Mouse (Mus musculus): ENCODE measurements around the gene Krt222. TPM values are rescaled to one million over a fixed set of nuclear protein-coding genes. Genes with fewer than 3 reads are reported as not detected.

Gene Krt222
- total RNA-seq, 1 experiment from 2014 or later, result 4.9 TPM

GRCm38 (mm10) chr11:99187348-99187747, 56.5 kb downstream of the Krt222 start:
- ATAC-seq (ENCODE audit: extremely low read depth, insufficient number of reproducible peaks, low FRiP score, poor library complexity, severe bottlenecking), result no peak

GRCm38 (mm10) chr11:99186836-99187235, 57.0 kb downstream of the Krt222 start:
- ATAC-seq (ENCODE audit: extremely low read depth, insufficient number of reproducible peaks, low FRiP score, poor library complexity, severe bottlenecking), result peak; percentile 85

Other genes with a start within 250 kb of the Krt222 start
- 2.9 and 5.2 TPM in 2 replicates for gene Top2a, start 219.9 kb downstream of the Krt222 start, total RNA-seq (2017)
- gene Igfbp4, start 202.8 kb downstream of the Krt222 start, total RNA-seq (2017), result 11.4 and 18.8 TPM in 2 replicates
- 0.12 and 0.35 TPM in 2 replicates for gene Tns4, start 154.8 kb downstream of the Krt222 start, total RNA-seq (2017)
- gene Ccr7, start 89.0 kb downstream of the Krt222 start, total RNA-seq (2017), result 172 and 173 TPM in 2 replicates
- gene Smarce1, start 13.1 kb downstream of the Krt222 start, total RNA-seq (2017), result 225 and 242 TPM in 2 replicates
- gene Krt24, start 41.2 kb upstream of the Krt222 start, total RNA-seq (2017), result not detected in 2 replicates
- not detected in 2 replicates for gene Krt25, start 78.9 kb upstream of the Krt222 start, total RNA-seq (2017)
- not detected in 2 replicates for gene Krt26, start 93.9 kb upstream of the Krt222 start, total RNA-seq (2017)
- gene Krt27, start 107.0 kb upstream of the Krt222 start, total RNA-seq (2017), result not detected in 2 replicates
- gene Krt28, start 130.8 kb upstream of the Krt222 start, total RNA-seq (2017), result not detected in 2 replicates
- 0.93 TPM in 1 of 2 replicates, not detected in the other for gene Krt10, start 145.3 kb upstream of the Krt222 start, total RNA-seq (2017)
- gene Krt12, start 178.2 kb upstream of the Krt222 start, total RNA-seq (2017), result 0.58 TPM in 1 of 2 replicates, not detected in the other
- not detected in 2 replicates for gene Krt20, start 194.1 kb upstream of the Krt222 start, total RNA-seq (2017)
- 1.5 and 2.9 TPM in 2 replicates for gene Krt23, start 249.1 kb upstream of the Krt222 start, total RNA-seq (2017)